Mouse (Mus musculus) kidney, embryonic 14.5 days (tissue): ENCODE results near the gene Mgst2. TPM values are rescaled to one million over a fixed set of nuclear protein-coding genes. Genes with fewer than 3 reads are reported as not detected.
A peak's percentile ranks its signal among the peaks of the same experiment; 100 is the strongest.

ENCODE experiments used
- ATAC-seq: fragments of 200-750 bp; cut with Nextera tagmentation; 2 replicates; pipeline ENCODE4 v1.8.0; 2017; ENCODE audit warnings: moderate number of reproducible peaks, mild to moderate bottlenecking, moderate TSS enrichment, moderate library complexity; ENCODE audit not compliant: low FRiP score, low TSS enrichment
- H3K27ac ChIP-seq: fragments of 300-500 bp; sonication (generic); 2 replicates; pipeline ENCODE4 v1.5.1; 2014; ENCODE audit warnings: low read depth, mild to moderate bottlenecking, low read length, moderate library complexity, mixed read lengths
- H3K27me3 ChIP-seq: fragments of 300-500 bp; sonication (generic); 2 replicates; pipeline ENCODE4 v1.6.1; 2014; ENCODE audit warnings: mild to moderate bottlenecking, low read length; ENCODE audit not compliant: control insufficient read depth, insufficient read depth
- H3K36me3 ChIP-seq: fragments of 300-500 bp; sonication (generic); 2 replicates; pipeline ENCODE4 v1.6.1; 2014; ENCODE audit warnings: low read length, mixed read lengths; ENCODE audit not compliant: control insufficient read depth, insufficient read depth
- H3K4me1 ChIP-seq: fragments of 300-500 bp; sonication (generic); 2 replicates; pipeline ENCODE4 v1.6.1; 2014; ENCODE audit warnings: low read length, mixed read lengths; ENCODE audit not compliant: control insufficient read depth, insufficient read depth
- H3K4me2 ChIP-seq: fragments of 300-500 bp; sonication (generic); replicated peaks from 2 replicates; pipeline ENCODE4 v1.6.1; 2014; ENCODE audit warnings: low read depth, mild to moderate bottlenecking, low read length
- H3K4me3 ChIP-seq: fragments of 300-500 bp; sonication (generic); 2 replicates; pipeline ENCODE4 v1.5.1; 2014; ENCODE audit warnings: mild to moderate bottlenecking, low read length
- H3K9ac ChIP-seq: fragments of 300-500 bp; sonication (generic); 2 replicates; pipeline ENCODE4 v1.6.1; 2014; ENCODE audit warnings: low read depth, mild to moderate bottlenecking, low read length, moderate library complexity
- H3K9me3 ChIP-seq: fragments of 300-500 bp; sonication (generic); 2 replicates; pipeline ENCODE4 v1.6.1; 2016; ENCODE audit warnings: low read length; ENCODE audit not compliant: control insufficient read depth
- WGBS: fragments of 180-500 bp; shearing (Covaris S2); extraction: QIAGEN DNeasy Blood & Tissue Kit; methylation state at CpG from one replicate; pipeline ENCODE4 v1.1.7; 2014; 5-methylcytosine and 5-hydroxymethylcytosine counted together
- polyA plus RNA-seq: library from polyadenylated mRNA; unstranded; fragments of >200 nt; fragmentation: Nextera tagmentation; extraction: Ambion mirVana; gene quantifications from 2 replicates; pipeline ENCODE4 v1.2.1, GENCODE M21; 2014

Gene Mgst2
- polyA plus RNA-seq, 1 experiment from 2014 or later = 0.51 TPM

DNA sequence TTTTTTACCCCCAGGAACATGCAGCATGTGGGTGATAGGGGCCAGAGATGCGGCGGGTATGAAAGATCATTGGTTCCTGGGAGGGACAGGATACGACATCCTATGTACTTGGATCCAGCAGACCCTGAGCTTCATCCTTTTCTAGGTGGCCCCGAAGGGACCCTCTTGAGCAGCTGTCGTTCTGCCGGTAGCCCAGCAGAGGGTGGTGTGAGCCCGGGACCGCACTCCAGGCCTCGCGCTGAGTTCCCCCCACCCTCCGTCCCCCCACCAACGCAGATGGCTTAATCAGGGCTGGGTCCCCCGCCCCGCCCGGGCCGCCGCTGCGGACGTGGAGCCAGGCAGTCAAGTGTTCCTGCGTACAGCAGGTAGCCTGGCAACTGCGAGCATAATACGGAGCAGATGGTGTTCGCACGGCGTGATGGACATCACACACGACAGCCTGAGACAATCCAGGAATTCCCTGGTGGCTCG lies 41.2 kb downstream of the Mgst2 start:
- Histone ChIP-seq H3K27ac (no peak overlapping the region; the same call in 1 of the 2 replicates), H3K4me2 (peak overlapping the region; percentile 70), H3K27me3 (no peaks in the 10 kb centered on the region), H3K9me3 (no peaks in the 10 kb centered on the region), H3K4me1 (peaks cover 19% of the 10 kb centered on the region), H3K36me3 (peaks cover 1% of the 10 kb centered on the region; the same call in 1 of the 2 replicates), H3K4me3 (peak overlapping the region; percentile 38), H3K9ac (peak overlapping the region; percentile 55)
- ATAC-seq = peak; percentile 94
- under 1% methylated on average over 27 of the region's 27 CpGs for WGBS

DNA sequence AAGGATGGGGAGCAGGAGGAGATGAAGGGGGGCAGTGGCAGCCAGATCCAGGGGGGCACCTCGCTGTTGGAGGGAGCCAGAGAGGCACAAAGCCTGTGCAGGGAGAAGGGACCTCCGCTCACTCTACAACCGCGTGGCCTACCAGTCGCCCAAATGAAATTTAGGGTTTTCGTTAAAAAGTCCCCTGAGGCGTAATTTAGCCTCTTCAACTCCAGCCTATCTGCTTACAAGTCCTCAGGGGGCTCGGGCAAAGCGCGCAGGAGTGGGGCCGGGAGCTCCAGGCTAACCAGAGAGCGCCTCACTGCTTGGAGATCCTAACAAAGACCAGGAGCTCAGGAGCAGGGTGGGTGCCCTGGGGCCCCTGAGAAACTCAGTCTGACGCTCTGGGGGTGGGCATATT lies 41.8 kb downstream of the Mgst2 start:
- peak overlapping the region; percentile 38; the same call in 1 of the 2 replicates for H3K4me3 ChIP-seq
- H3K4me2 ChIP-seq = peak overlapping the region; percentile 70
- no peaks in the 10 kb centered on the region for H3K36me3 ChIP-seq
- peak overlapping the region; percentile 57; the same call in 1 of the 2 replicates for H3K27ac ChIP-seq
- no peaks in the 10 kb centered on the region for H3K9me3 ChIP-seq
- H3K4me1 ChIP-seq = peaks cover 19% of the 10 kb centered on the region
- 11% methylated on average over 13 of the region's 13 CpGs for WGBS
- no peaks in the 10 kb centered on the region for H3K27me3 ChIP-seq
- ATAC-seq = peak; percentile 43; the same call in 1 of the 2 replicates
- peak overlapping the region; percentile 55 for H3K9ac ChIP-seq

GRCm38 (mm10) chr3:51702701-51703286 lies 42.6 kb downstream of the Mgst2 start:
- Histone ChIP-seq H3K4me1 (peaks cover 19% of the 10 kb centered on the region), H3K9me3 (no peaks in the 10 kb centered on the region), H3K4me3 (no peak overlapping the region), H3K4me2 (no peak overlapping the region), H3K27me3 (no peaks in the 10 kb centered on the region), H3K27ac (peak overlapping the region; percentile 57; the same call in 1 of the 2 replicates), H3K9ac (no peak overlapping the region), H3K36me3 (no peaks in the 10 kb centered on the region)
- WGBS = 60% methylated on average over 8 of the region's 8 CpGs
- ATAC-seq = no peak

DNA sequence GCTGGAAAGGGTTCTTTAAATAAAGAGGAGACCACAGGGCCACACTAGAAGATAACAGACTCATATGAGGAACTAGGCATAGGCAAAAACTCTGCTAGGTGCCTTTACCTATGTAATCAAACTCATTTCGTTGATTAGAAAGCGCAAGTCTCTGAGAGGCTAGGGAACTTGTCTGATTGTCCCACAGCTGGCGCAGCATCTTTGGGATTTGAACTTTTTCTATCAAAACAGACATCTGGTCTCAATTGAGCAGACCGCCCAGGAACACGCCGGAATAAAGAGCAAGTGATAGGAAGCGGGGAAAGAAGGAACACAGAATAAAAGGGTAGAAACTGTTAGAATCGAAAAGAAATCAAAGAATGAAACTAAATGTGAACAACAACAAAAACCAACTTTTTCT lies 43.3 kb downstream of the Mgst2 start:
- H3K9me3 ChIP-seq = no peaks in the 10 kb centered on the region
- H3K4me1 ChIP-seq = peaks cover 19% of the 10 kb centered on the region
- H3K27ac ChIP-seq = no peak overlapping the region; the same call in 1 of the 2 replicates
- no peak overlapping the region for H3K9ac ChIP-seq
- 91% methylated on average over 8 of the region's 8 CpGs for WGBS
- no peak for ATAC-seq
- no peaks in the 10 kb centered on the region for H3K36me3 ChIP-seq
- H3K4me2 ChIP-seq = no peak overlapping the region
- H3K27me3 ChIP-seq = no peaks in the 10 kb centered on the region
- H3K4me3 ChIP-seq = no peak overlapping the region

DNA sequence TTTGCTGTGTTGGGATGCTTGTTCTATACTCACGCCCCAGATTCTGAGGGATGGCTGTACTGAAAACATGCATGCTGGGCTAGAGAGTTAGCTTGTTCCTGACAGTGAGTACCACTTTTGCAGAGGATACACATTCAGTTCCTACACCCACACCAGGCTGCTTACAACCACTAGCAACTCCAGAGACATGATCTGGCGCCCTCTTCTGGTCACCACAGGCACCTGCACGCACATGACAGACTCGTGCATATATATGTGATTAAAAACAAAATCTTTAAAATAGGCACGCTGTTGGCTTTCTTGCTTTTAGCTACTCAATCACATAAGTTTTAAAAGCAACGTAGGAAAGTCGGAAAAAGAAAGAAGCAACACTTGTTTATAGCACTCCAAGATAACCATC lies 45.1 kb downstream of the Mgst2 start:
- Histone ChIP-seq H3K9me3 (no peaks in the 10 kb centered on the region), H3K27me3 (no peaks in the 10 kb centered on the region), H3K4me2 (no peak overlapping the region), H3K4me3 (no peak overlapping the region), H3K27ac (no peak overlapping the region), H3K36me3 (no peaks in the 10 kb centered on the region), H3K9ac (no peak overlapping the region), H3K4me1 (peaks cover 18% of the 10 kb centered on the region)
- ATAC-seq = no peak
- 89% methylated on average over 7 of the region's 7 CpGs for WGBS

- H3K9ac ChIP-seq = no peak overlapping the region
- H3K4me2 ChIP-seq = no peak overlapping the region
- WGBS = 45% methylated on average over 1 of the region's 1 CpGs
- no peaks in the 10 kb centered on the region for H3K36me3 ChIP-seq
- H3K9me3 ChIP-seq = no peaks in the 10 kb centered on the region
- H3K4me3 ChIP-seq = no peak overlapping the region
- no peaks in the 10 kb centered on the region for H3K27me3 ChIP-seq
- no peak for ATAC-seq
- H3K27ac ChIP-seq = peak overlapping the region; percentile 84; the same call in 1 of the 2 replicates
- H3K4me1 ChIP-seq = peaks cover 19% of the 10 kb centered on the region
Observed at GRCm38 (mm10) chr3:51708375-51708745, 48.2 kb downstream of the Mgst2 start.

GRCm38 (mm10) chr3:51708746-51709411 lies 48.7 kb downstream of the Mgst2 start:
- Histone ChIP-seq H3K27me3 (no peaks in the 10 kb centered on the region), H3K36me3 (no peaks in the 10 kb centered on the region), H3K9ac (no peak overlapping the region; the same call in 1 of the 2 replicates), H3K9me3 (no peaks in the 10 kb centered on the region), H3K27ac (peak overlapping the region; percentile 84), H3K4me3 (no peak overlapping the region), H3K4me1 (peaks cover 23% of the 10 kb centered on the region), H3K4me2 (no peak overlapping the region; the same call in 1 of the 2 replicates)
- 54% methylated on average over 21 of the region's 21 CpGs for WGBS
- peak; percentile 81 for ATAC-seq

DNA sequence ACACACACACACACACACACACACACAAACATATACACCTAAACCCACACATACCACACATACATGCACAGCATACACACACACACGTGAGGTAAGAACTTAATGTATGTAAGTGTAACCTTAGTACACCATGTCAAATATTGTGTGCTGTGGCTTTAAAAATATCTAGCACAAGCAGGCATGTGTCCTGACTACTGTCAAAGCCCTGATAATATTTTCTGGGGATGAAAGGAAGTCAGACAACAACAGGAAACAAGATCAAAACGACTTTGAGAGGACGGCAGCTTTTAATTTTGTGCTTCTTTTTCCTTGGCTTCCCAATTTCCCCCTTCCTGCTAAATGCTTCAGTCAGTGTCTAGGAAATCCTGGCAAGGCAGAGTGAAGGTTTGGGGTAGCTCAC lies 52.2 kb downstream of the Mgst2 start:
- H3K36me3 ChIP-seq = no peaks in the 10 kb centered on the region
- ATAC-seq = no peak
- H3K9ac ChIP-seq = no peak overlapping the region
- no peak overlapping the region for H3K4me3 ChIP-seq
- H3K27me3 ChIP-seq = no peaks in the 10 kb centered on the region
- H3K27ac ChIP-seq = peak overlapping the region; percentile 77; the same call in 1 of the 2 replicates
- peaks cover 28% of the 10 kb centered on the region for H3K4me1 ChIP-seq
- no peak overlapping the region for H3K4me2 ChIP-seq
- H3K9me3 ChIP-seq = no peaks in the 10 kb centered on the region
- whole genome bisulfite sequencing = 29% methylated on average over 3 of the region's 3 CpGs

GRCm38 (mm10) chr3:51713233-51713632 lies 53.1 kb downstream of the Mgst2 start:
- 9% methylated on average over 8 of the region's 8 CpGs for WGBS
- Histone ChIP-seq H3K9ac (no peak overlapping the region), H3K27ac (peak overlapping the region; percentile 77), H3K4me1 (peaks cover 28% of the 10 kb centered on the region), H3K4me3 (no peak overlapping the region), H3K4me2 (no peak overlapping the region; the same call in 1 of the 2 replicates), H3K27me3 (no peaks in the 10 kb centered on the region), H3K9me3 (no peaks in the 10 kb centered on the region), H3K36me3 (no peaks in the 10 kb centered on the region)
- peak; percentile 21; the same call in 1 of the 2 replicates for ATAC-seq
